Mouse (Mus musculus) cerebellum, postnatal 25 days (tissue): ENCODE data around the gene Pnldc1.

Experiments used
- DNase-seq, 2 experiments: peaks; one replicate each; pipeline ENCODE4 v3.0.0; 2021; ENCODE audit warnings: mixed read lengths in 2 of 2

The Pnldc1 gene

GRCm38 (mm10) chr17:12854386-12854785 is 55.6 kb downstream of the Pnldc1 start:
- no peak for DNase-seq

- no peak for DNase-seq
Measured at GRCm38 (mm10) chr17:12853821-12854220, 56.2 kb downstream of the Pnldc1 start.

- DNase-seq = no peak
Measured at GRCm38 (mm10) chr17:12851689-12852088, 58.3 kb downstream of the Pnldc1 start.

GRCm38 (mm10) chr17:12849778-12850382 is 60.1 kb downstream of the Pnldc1 start:
- DNase-seq = no peak

GRCm38 (mm10) chr17:12847736-12848135 is 62.3 kb downstream of the Pnldc1 start:
- no peak for DNase-seq

- no peak for DNase-seq
Measured at GRCm38 (mm10) chr17:12846474-12846873, 63.6 kb downstream of the Pnldc1 start.

GRCm38 (mm10) chr17:12845862-12846261 is 64.2 kb downstream of the Pnldc1 start:
- DNase-seq = no peak

GRCm38 (mm10) chr17:12844540-12844939 is 65.5 kb downstream of the Pnldc1 start:
- no peak for DNase-seq

- DNase-seq = no peak
Measured at GRCm38 (mm10) chr17:12843826-12844225, 66.2 kb downstream of the Pnldc1 start.

GRCm38 (mm10) chr17:12839475-12840267 is 70.4 kb downstream of the Pnldc1 start:
- DNase-seq = peak; percentile 52 to 61
